Mouse (Mus musculus) NIH3T3 (cell line): ENCODE results near the gene Mfap3.

Source experiments
- DNase-seq: peaks from one replicate; pipeline ENCODE4 v3.0.0-alpha.2; 2012; ENCODE audit warnings: low read depth

The Mfap3 gene

GRCm38 (mm10) chr11:57518091-57518750 is at the start of gene Mfap3, which contains the start of gene Fam114a2:
Mfap3 (plus strand) TSS chr11:57518664.
Fam114a2 (minus strand) TSS chr11:57518617.
- DNase-seq = peak; percentile 93

- no peak for DNase-seq
Measured at GRCm38 (mm10) chr11:57468706-57469105, 49.8 kb upstream of the Mfap3 start.

- no peak for DNase-seq
Measured at GRCm38 (mm10) chr11:57470056-57470455, 48.4 kb upstream of the Mfap3 start.

GRCm38 (mm10) chr11:57470979-57471378 is 47.5 kb upstream of the Mfap3 start:
- DNase-seq = no peak

GRCm38 (mm10) chr11:57474296-57474941 is 44.0 kb upstream of the Mfap3 start:
- DNase-seq = peak; percentile 34

- peak; percentile 78 for DNase-seq
Measured at GRCm38 (mm10) chr11:57475119-57475518, 43.3 kb upstream of the Mfap3 start.

- DNase-seq = no peak
Measured at GRCm38 (mm10) chr11:57478077-57478476, 40.4 kb upstream of the Mfap3 start.

GRCm38 (mm10) chr11:57488436-57488835 is 30.0 kb upstream of the Mfap3 start:
- peak; percentile 87 for DNase-seq

GRCm38 (mm10) chr11:57496462-57497039 is 21.9 kb upstream of the Mfap3 start:
- peak; percentile 71 for DNase-seq

- DNase-seq = no peak
Measured at GRCm38 (mm10) chr11:57497701-57498100, 20.8 kb upstream of the Mfap3 start.

- no peak for DNase-seq
Measured at GRCm38 (mm10) chr11:57498215-57498614, 20.2 kb upstream of the Mfap3 start.

GRCm38 (mm10) chr11:57503155-57503554 is 15.3 kb upstream of the Mfap3 start:
- DNase-seq = no peak

GRCm38 (mm10) chr11:57506899-57507298 is 11.6 kb upstream of the Mfap3 start:
- no peak for DNase-seq

GRCm38 (mm10) chr11:57515218-57515617 is 3.2 kb upstream of the Mfap3 start:
- no peak for DNase-seq

- no peak for DNase-seq
Measured at GRCm38 (mm10) chr11:57516946-57517441, 1.5 kb upstream of the Mfap3 start.

GRCm38 (mm10) chr11:57518751-57519148 is 286 bp downstream of the Mfap3 start:
- DNase-seq = no peak

GRCm38 (mm10) chr11:57519304-57519703 is 840 bp downstream of the Mfap3 start:
- DNase-seq = no peak

- no peak for DNase-seq
Measured at GRCm38 (mm10) chr11:57521206-57521605, 2.7 kb downstream of the Mfap3 start.

- no peak for DNase-seq
Measured at GRCm38 (mm10) chr11:57522046-57522445, 3.6 kb downstream of the Mfap3 start.

- no peak for DNase-seq
Measured at GRCm38 (mm10) chr11:57523418-57523817, 5.0 kb downstream of the Mfap3 start.

GRCm38 (mm10) chr11:57524597-57524996 is 6.1 kb downstream of the Mfap3 start:
- no peak for DNase-seq

- no peak for DNase-seq
Measured at GRCm38 (mm10) chr11:57525900-57526299, 7.4 kb downstream of the Mfap3 start.

GRCm38 (mm10) chr11:57527506-57527905 is 9.0 kb downstream of the Mfap3 start:
- DNase-seq = no peak
